Comparison of ENCODE assay signal across 8 mouse cellular contexts in genomic region chr11:68975085-68975484, GRCm38 (mm10). TPM values are rescaled to one million over a fixed set of nuclear protein-coding genes. Genes with fewer than 3 reads are reported as not detected.
DNase-seq lines count a peak whose midpoint lies in the region; ATAC-seq lines count a peak whose summit lies in the region.

Gene Rangrf (minus strand): TSS chr11:68975185.

- H3K9me3 ChIP-seq in megakaryocyte, embryonic 14.5 days = no peaks in the 10 kb centered on the region
- no peaks in the 10 kb centered on the region for H3K9me3 ChIP-seq in embryonic facial prominence, embryonic 15.5 days (replicated peaks)
- no peaks in the 10 kb centered on the region for H3K9me3 ChIP-seq in limb, embryonic 11.5 days (ENCODE audit: control insufficient read depth, low read length)
- no peaks in the 10 kb centered on the region for H3K9me3 ChIP-seq in stomach, embryonic 14.5 days (ENCODE audit: control insufficient read depth, low read depth, low read length)

- no peaks in the 10 kb centered on the region for H3K36me3 ChIP-seq in megakaryocyte, embryonic 14.5 days (replicated peaks; ENCODE audit: low read length)
- no peaks in the 10 kb centered on the region for H3K36me3 ChIP-seq in embryonic facial prominence, embryonic 15.5 days
- no peaks in the 10 kb centered on the region for H3K36me3 ChIP-seq in limb, embryonic 11.5 days (ENCODE audit: control insufficient read depth, insufficient read depth, low read length)
- H3K36me3 ChIP-seq in stomach, embryonic 14.5 days (ENCODE audit: control insufficient read depth, insufficient read depth, low read length) = no peaks in the 10 kb centered on the region

- H3K4me3 ChIP-seq in megakaryocyte, embryonic 14.5 days (replicated peaks) = peak within 1 kb of the TSS; percentile 88
- peak within 1 kb of the TSS; percentile 51 for H3K4me3 ChIP-seq in embryonic facial prominence, embryonic 15.5 days (replicated peaks)
- H3K4me3 ChIP-seq in limb, embryonic 11.5 days (ENCODE audit: low read depth, low read length) = no peak within 1 kb of the TSS; the same call in 1 of the 2 replicates
- peak within 1 kb of the TSS; percentile 36 for H3K4me3 ChIP-seq in stomach, embryonic 14.5 days (ENCODE audit: low read depth, low read length)

- H3K4me1 ChIP-seq in megakaryocyte, embryonic 14.5 days = peaks cover 45% of the 10 kb centered on the region
- H3K4me1 ChIP-seq in embryonic facial prominence, embryonic 15.5 days = peaks cover 12% of the 10 kb centered on the region
- H3K4me1 ChIP-seq in limb, embryonic 11.5 days (ENCODE audit: control insufficient read depth, insufficient read depth, low read length) = peaks cover 5% of the 10 kb centered on the region; the same call in 1 of the 2 replicates
- H3K4me1 ChIP-seq in stomach, embryonic 14.5 days (ENCODE audit: control insufficient read depth, insufficient read depth, low read length) = peaks cover 5% of the 10 kb centered on the region; the same call in 1 of the 2 replicates

- 76% methylated on average over 7 of the region's 7 CpGs for WGBS in embryonic facial prominence, embryonic 15.5 days
- WGBS in limb, embryonic 11.5 days = 84% methylated on average over 7 of the region's 7 CpGs
- WGBS in stomach, embryonic 14.5 days = 72% methylated on average over 7 of the region's 7 CpGs

- H3K4me2 ChIP-seq in embryonic facial prominence, embryonic 15.5 days (replicated peaks) = peak within 1 kb of the TSS; percentile 72
- peak within 1 kb of the TSS; percentile 62 for H3K4me2 ChIP-seq in limb, embryonic 11.5 days (ENCODE audit: low read depth, severe bottlenecking)
- H3K4me2 ChIP-seq in stomach, embryonic 14.5 days (replicated peaks; ENCODE audit: low read depth, low read length) = peak within 1 kb of the TSS; percentile 58

- peaks cover 6% of the 10 kb centered on the region for H3K27me3 ChIP-seq in megakaryocyte, embryonic 14.5 days (replicated peaks)
- H3K27me3 ChIP-seq in embryonic facial prominence, embryonic 15.5 days = no peaks in the 10 kb centered on the region
- H3K27me3 ChIP-seq in limb, embryonic 11.5 days (ENCODE audit: control insufficient read depth, insufficient read depth, low read length) = no peaks in the 10 kb centered on the region
- no peaks in the 10 kb centered on the region for H3K27me3 ChIP-seq in stomach, embryonic 14.5 days (ENCODE audit: control insufficient read depth, insufficient read depth, low read length)

- H3K9ac ChIP-seq in embryonic facial prominence, embryonic 15.5 days = no peak within 1 kb of the TSS
- H3K9ac ChIP-seq in limb, embryonic 11.5 days (ENCODE audit: low read length) = no peak within 1 kb of the TSS
- no peak within 1 kb of the TSS for H3K9ac ChIP-seq in stomach, embryonic 14.5 days (replicated peaks; ENCODE audit: low read depth, low read length)

- DNase-seq in heart, postnatal 10 days = no peak
- DNase-seq in limb, embryonic 11.5 days (ENCODE audit: low spot score) = no peak
- DNase-seq in urinary bladder, postnatal 25 days (ENCODE audit: low spot score) = no peak
- DNase-seq in cerebellum, adult 8-10 months = no peak

- no peak for ATAC-seq in megakaryocyte, adult 5-6 weeks (ENCODE audit: poor library complexity, severe bottlenecking)
- ATAC-seq in embryonic facial prominence, embryonic 15.5 days (ENCODE audit: insufficient number of reproducible peaks, low FRiP score, low TSS enrichment, low read depth) = no peak
- ATAC-seq in limb, embryonic 11.5 days (ENCODE audit: insufficient number of reproducible peaks, low FRiP score, low TSS enrichment, low read depth) = no peak
- no peak for ATAC-seq in stomach, embryonic 14.5 days (ENCODE audit: insufficient number of reproducible peaks, insufficient read depth, low FRiP score, low read depth)

- intact Hi-C loops in heart, postnatal 10 days (cut with DNase I) = no loop called here

- no peak within 1 kb of the TSS for H3K27ac ChIP-seq in embryonic facial prominence, embryonic 15.5 days (replicated peaks)
- H3K27ac ChIP-seq in limb, embryonic 11.5 days (replicated peaks; ENCODE audit: low read depth, low read length) = no peak within 1 kb of the TSS
- H3K27ac ChIP-seq in stomach, embryonic 14.5 days (ENCODE audit: low read length) = no peak within 1 kb of the TSS

RNA-seq across cellular contexts. Expression of gene Rangrf, which starts in this region (rescaled TPM):
- 3.1 and 6.1 TPM in 2 replicates for polyA plus RNA-seq in megakaryocyte, embryonic 14.5 days (2012; ENCODE audit: insufficient read depth, low replicate concordance)
- total RNA-seq in megakaryocyte, adult 5-6 weeks (2015) = 10.2 and 13.1 TPM in 2 replicates
- total RNA-seq in megakaryocyte, adult 5-6 weeks (2017) = 4.7 and 6.8 TPM in 2 replicates
- 49.5 and 52.3 TPM in 2 replicates for polyA plus RNA-seq in embryonic facial prominence, embryonic 15.5 days (2015; fragmentation: Nextera tagmentation; extraction: Ambion mirVana)
- 10 to 100 TPM; 40.1 to 46.8 TPM for total RNA-seq in heart, postnatal 10 days (2021)
- polyA plus RNA-seq in limb, embryonic 11.5 days (2014; fragmentation: Nextera tagmentation; extraction: Ambion mirVana) = 82.6 and 84.4 TPM in 2 replicates
- polyA plus RNA-seq in stomach, embryonic 14.5 days (2014; fragmentation: Nextera tagmentation; extraction: Ambion mirVana) = 58.9 and 63.6 TPM in 2 replicates
